Mouse (Mus musculus): ENCODE results near the gene 1500009C09Rik. TPM values are rescaled to one million over a fixed set of nuclear protein-coding genes. Genes with fewer than 3 reads are reported as not detected.

1500009C09Rik gene
- polyA plus RNA-seq, 1 experiment from 2014 or later: not detected

DNA sequence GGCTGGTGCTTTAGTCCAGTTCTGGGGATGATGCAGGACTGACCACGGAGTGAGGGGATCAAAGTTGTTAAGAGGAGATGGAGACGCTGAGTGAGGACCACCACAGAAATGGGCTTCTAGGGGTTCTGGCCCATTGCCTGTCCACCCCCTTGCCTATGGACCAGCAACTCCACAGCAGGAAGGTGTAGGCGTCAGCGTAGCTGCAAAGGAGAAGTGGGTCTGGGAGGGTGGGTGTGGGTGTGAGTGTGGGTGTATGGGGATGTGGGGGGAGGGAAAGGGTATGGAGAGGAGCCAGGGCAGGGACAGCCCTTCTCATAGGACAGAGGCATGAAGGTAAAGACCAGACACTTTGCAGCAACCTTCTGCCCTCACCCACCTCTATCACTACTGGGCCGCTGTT, 26.4 kb upstream of the 1500009C09Rik start:
- Histone ChIP-seq H3K27me3 (replicated peaks; ENCODE audit: control insufficient read depth, insufficient read depth, low read length) (peaks cover 13% of the 10 kb centered on the region), H3K4me2 (ENCODE audit: low read depth, low read length) (no peak overlapping the region), H3K27ac (ENCODE audit: low read length) (no peak overlapping the region), H3K4me1 (ENCODE audit: control insufficient read depth, insufficient read depth, low read length) (peaks cover 9% of the 10 kb centered on the region; the same call in 1 of the 2 replicates), H3K9me3 (ENCODE audit: control insufficient read depth, low read length) (no peaks in the 10 kb centered on the region), H3K4me3 (ENCODE audit: low read length) (no peak overlapping the region), H3K36me3 (ENCODE audit: control insufficient read depth, insufficient read depth, low read length) (no peaks in the 10 kb centered on the region), H3K9ac (ENCODE audit: low read depth, low read length) (no peak overlapping the region)
- no peak for ATAC-seq
- 93% methylated on average over 5 of the region's 5 CpGs for WGBS

DNA sequence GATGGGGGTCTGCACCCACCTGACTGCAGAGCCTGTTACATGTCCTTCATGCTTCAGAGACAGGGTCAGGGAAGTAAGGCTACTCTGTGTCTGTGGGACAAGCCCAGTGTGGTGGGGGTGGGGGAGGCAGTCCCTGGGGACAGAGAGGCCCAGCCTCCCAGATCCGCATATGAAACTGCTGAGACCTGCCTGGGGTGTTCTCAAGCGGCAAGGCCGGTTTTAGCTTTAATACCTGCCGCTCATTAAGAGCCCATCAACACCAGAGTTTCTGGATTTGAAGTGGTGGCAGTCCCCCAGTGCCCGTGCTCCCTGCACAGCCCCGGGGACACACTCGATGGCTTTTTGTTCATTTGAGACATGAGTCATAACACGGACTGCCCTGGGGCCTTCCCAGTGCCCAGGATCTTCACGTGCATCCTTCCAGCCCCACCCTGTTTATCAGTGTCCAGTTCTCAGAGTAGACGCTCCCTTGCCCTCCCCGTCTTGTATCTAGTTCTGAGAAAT, 22.6 kb upstream of the 1500009C09Rik start:
- peak; percentile 52 for ATAC-seq
- 58% methylated on average over 11 of the region's 11 CpGs for WGBS
- no peak overlapping the region for H3K4me3 ChIP-seq (ENCODE audit: low read length)

DNA sequence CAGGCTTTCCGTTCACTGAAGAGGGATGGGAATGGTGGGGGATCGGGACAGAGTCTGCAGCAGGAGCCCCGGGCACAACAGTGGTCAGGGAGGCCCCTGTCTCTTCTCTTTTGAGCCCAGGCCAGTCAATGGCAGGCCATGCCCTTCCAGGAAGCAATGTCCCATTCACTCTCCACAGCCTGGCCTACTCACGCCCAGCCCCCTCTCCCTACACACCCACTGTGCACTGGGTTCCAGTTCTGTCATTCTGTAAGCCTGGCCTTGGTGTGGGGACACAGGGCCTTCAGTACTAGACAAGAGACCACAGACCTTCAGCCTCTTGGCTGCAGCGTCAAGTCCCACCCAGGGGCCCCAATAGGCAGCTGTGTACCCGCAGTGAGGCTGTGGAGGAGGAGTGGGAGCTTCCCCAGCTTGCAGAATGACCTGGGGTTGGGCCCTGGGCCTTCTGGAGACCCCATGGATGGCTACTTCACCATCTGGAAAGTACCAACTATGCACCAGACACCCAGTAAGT, 22.0 kb upstream of the 1500009C09Rik start:
- WGBS: 82% methylated on average over 6 of the region's 6 CpGs
- no peaks in the 10 kb centered on the region for H3K36me3 ChIP-seq (ENCODE audit: control insufficient read depth, insufficient read depth, low read length)
- no peak overlapping the region for H3K4me3 ChIP-seq (ENCODE audit: low read length)
- H3K27me3 ChIP-seq (replicated peaks; ENCODE audit: control insufficient read depth, insufficient read depth, low read length): no peaks in the 10 kb centered on the region; the same call in 1 of the 2 replicates
- no peaks in the 10 kb centered on the region for H3K9me3 ChIP-seq (ENCODE audit: control insufficient read depth, low read length)
- H3K27ac ChIP-seq (ENCODE audit: low read length): no peak overlapping the region
- H3K9ac ChIP-seq (ENCODE audit: low read depth, low read length): no peak overlapping the region; the same call in 1 of the 2 replicates
- H3K4me2 ChIP-seq (ENCODE audit: low read depth, low read length): no peak overlapping the region
- ATAC-seq: no peak
- H3K4me1 ChIP-seq (ENCODE audit: control insufficient read depth, insufficient read depth, low read length): no peaks in the 10 kb centered on the region

More for the DNA sequence above, 22.6 kb upstream of the 1500009C09Rik start:
- Histone ChIP-seq H3K4me2 (ENCODE audit: low read depth, low read length) (no peak overlapping the region), H3K27ac (ENCODE audit: low read length) (no peak overlapping the region), H3K9me3 (ENCODE audit: control insufficient read depth, low read length) (no peaks in the 10 kb centered on the region), H3K4me1 (ENCODE audit: control insufficient read depth, insufficient read depth, low read length) (0 out of 2 replicates have a peak, but pooled peaks cover under 1% of the 10 kb centered on the region), H3K27me3 (replicated peaks; ENCODE audit: control insufficient read depth, insufficient read depth, low read length) (peaks cover 2% of the 10 kb centered on the region), H3K9ac (ENCODE audit: low read depth, low read length) (no peak overlapping the region), H3K36me3 (ENCODE audit: control insufficient read depth, insufficient read depth, low read length) (no peaks in the 10 kb centered on the region)

DNA sequence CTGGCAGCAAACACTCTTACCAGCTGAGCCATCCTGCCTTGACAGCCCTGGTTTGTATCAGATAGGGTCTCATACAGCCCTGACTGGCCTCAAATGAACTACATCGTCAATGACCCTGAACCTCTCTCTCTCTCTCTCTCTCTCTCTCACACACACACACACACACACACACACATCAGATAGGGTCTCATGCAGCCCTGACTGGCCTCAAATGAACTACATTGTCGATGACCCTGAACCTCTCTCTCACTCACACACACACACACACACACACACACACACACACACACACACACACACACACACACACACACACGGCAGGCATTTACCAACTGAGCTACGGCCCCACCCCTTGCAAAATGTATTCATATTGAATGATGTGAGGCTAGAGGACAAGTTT, 21.1 kb upstream of the 1500009C09Rik start:
- no peak for ATAC-seq

GRCm38 (mm10) chr15:82231591-82232378, 20.4 kb upstream of the 1500009C09Rik start:
- no peaks in the 10 kb centered on the region; the same call in 1 of the 2 replicates for H3K27me3 ChIP-seq (replicated peaks; ENCODE audit: control insufficient read depth, insufficient read depth, low read length)
- H3K4me1 ChIP-seq (ENCODE audit: control insufficient read depth, insufficient read depth, low read length): no peaks in the 10 kb centered on the region
- no peak overlapping the region for H3K9ac ChIP-seq (ENCODE audit: low read depth, low read length)
- no peak overlapping the region for H3K4me3 ChIP-seq (ENCODE audit: low read length)
- WGBS: 71% methylated on average over 11 of the region's 11 CpGs
- no peaks in the 10 kb centered on the region for H3K9me3 ChIP-seq (ENCODE audit: control insufficient read depth, low read length)
- H3K27ac ChIP-seq (ENCODE audit: low read length): no peak overlapping the region
- no peak for ATAC-seq
- no peaks in the 10 kb centered on the region for H3K36me3 ChIP-seq (ENCODE audit: control insufficient read depth, insufficient read depth, low read length)
- no peak overlapping the region for H3K4me2 ChIP-seq (ENCODE audit: low read depth, low read length)

More for the DNA sequence above, 21.1 kb upstream of the 1500009C09Rik start:
- no peak overlapping the region for H3K4me3 ChIP-seq (ENCODE audit: low read length)
- no peak overlapping the region for H3K27ac ChIP-seq (ENCODE audit: low read length)
- no peaks in the 10 kb centered on the region; the same call in 1 of the 2 replicates for H3K27me3 ChIP-seq (replicated peaks; ENCODE audit: control insufficient read depth, insufficient read depth, low read length)
- no peak overlapping the region for H3K9ac ChIP-seq (ENCODE audit: low read depth, low read length)
- WGBS: 65% methylated on average over 4 of the region's 4 CpGs
- H3K4me2 ChIP-seq (ENCODE audit: low read depth, low read length): no peak overlapping the region
- no peaks in the 10 kb centered on the region for H3K9me3 ChIP-seq (ENCODE audit: control insufficient read depth, low read length)
- no peaks in the 10 kb centered on the region for H3K4me1 ChIP-seq (ENCODE audit: control insufficient read depth, insufficient read depth, low read length)
- H3K36me3 ChIP-seq (ENCODE audit: control insufficient read depth, insufficient read depth, low read length): no peaks in the 10 kb centered on the region

- Histone ChIP-seq H3K36me3 (ENCODE audit: control insufficient read depth, insufficient read depth, low read length) (no peaks in the 10 kb centered on the region), H3K4me3 (ENCODE audit: low read length) (no peak overlapping the region), H3K27ac (ENCODE audit: low read length) (no peak overlapping the region), H3K9ac (ENCODE audit: low read depth, low read length) (no peak overlapping the region), H3K4me2 (ENCODE audit: low read depth, low read length) (no peak overlapping the region), H3K27me3 (replicated peaks; ENCODE audit: control insufficient read depth, insufficient read depth, low read length) (no peaks in the 10 kb centered on the region), H3K9me3 (ENCODE audit: control insufficient read depth, low read length) (no peaks in the 10 kb centered on the region), H3K4me1 (ENCODE audit: control insufficient read depth, insufficient read depth, low read length) (no peaks in the 10 kb centered on the region)
- ATAC-seq: no peak
- WGBS: 76% methylated on average over 4 of the region's 4 CpGs
Measured at GRCm38 (mm10) chr15:82232651-82233050, 19.5 kb upstream of the 1500009C09Rik start.

DNA sequence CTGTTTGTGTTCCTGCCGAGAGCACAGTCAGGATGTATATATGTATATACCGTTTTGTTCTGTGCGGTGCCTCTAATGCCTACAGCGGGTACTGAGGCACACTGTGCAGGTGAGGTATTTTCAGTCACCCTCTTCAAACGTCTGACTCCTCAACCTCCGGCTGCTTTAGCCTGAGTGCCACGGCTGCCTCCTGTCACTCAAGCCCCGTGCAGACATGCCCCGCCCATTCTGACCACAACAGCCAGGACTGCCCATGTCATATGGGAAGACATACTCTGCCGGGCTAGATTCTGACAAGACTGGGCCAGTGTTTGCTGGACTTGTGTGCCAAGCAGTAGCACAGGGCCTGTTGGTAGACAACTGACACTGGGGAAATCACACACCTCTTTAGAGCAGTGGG, 16.5 kb upstream of the 1500009C09Rik start:
- H3K9me3 ChIP-seq (ENCODE audit: control insufficient read depth, low read length): no peaks in the 10 kb centered on the region
- no peak overlapping the region for H3K9ac ChIP-seq (ENCODE audit: low read depth, low read length)
- H3K4me3 ChIP-seq (ENCODE audit: low read length): no peak overlapping the region
- H3K4me1 ChIP-seq (ENCODE audit: control insufficient read depth, insufficient read depth, low read length): no peaks in the 10 kb centered on the region
- 0 out of 2 replicates have a peak, but pooled peaks cover 2% of the 10 kb centered on the region for H3K36me3 ChIP-seq (ENCODE audit: control insufficient read depth, insufficient read depth, low read length)
- no peak overlapping the region for H3K27ac ChIP-seq (ENCODE audit: low read length)
- H3K4me2 ChIP-seq (ENCODE audit: low read depth, low read length): no peak overlapping the region
- 73% methylated on average over 10 of the region's 10 CpGs for WGBS
- no peak for ATAC-seq
- no peaks in the 10 kb centered on the region for H3K27me3 ChIP-seq (replicated peaks; ENCODE audit: control insufficient read depth, insufficient read depth, low read length)

GRCm38 (mm10) chr15:82236565-82236964, 15.6 kb upstream of the 1500009C09Rik start:
- no peaks in the 10 kb centered on the region for H3K9me3 ChIP-seq (ENCODE audit: control insufficient read depth, low read length)
- H3K4me1 ChIP-seq (ENCODE audit: control insufficient read depth, insufficient read depth, low read length): no peaks in the 10 kb centered on the region
- H3K4me3 ChIP-seq (ENCODE audit: low read length): no peak overlapping the region
- no peak overlapping the region for H3K27ac ChIP-seq (ENCODE audit: low read length)
- H3K27me3 ChIP-seq (replicated peaks; ENCODE audit: control insufficient read depth, insufficient read depth, low read length): no peaks in the 10 kb centered on the region
- 14% methylated on average over 5 of the region's 5 CpGs for WGBS
- no peak overlapping the region for H3K9ac ChIP-seq (ENCODE audit: low read depth, low read length)
- 0 out of 2 replicates have a peak, but pooled peaks cover 2% of the 10 kb centered on the region for H3K36me3 ChIP-seq (ENCODE audit: control insufficient read depth, insufficient read depth, low read length)
- peak; percentile 72 for ATAC-seq
- no peak overlapping the region for H3K4me2 ChIP-seq (ENCODE audit: low read depth, low read length)

DNA sequence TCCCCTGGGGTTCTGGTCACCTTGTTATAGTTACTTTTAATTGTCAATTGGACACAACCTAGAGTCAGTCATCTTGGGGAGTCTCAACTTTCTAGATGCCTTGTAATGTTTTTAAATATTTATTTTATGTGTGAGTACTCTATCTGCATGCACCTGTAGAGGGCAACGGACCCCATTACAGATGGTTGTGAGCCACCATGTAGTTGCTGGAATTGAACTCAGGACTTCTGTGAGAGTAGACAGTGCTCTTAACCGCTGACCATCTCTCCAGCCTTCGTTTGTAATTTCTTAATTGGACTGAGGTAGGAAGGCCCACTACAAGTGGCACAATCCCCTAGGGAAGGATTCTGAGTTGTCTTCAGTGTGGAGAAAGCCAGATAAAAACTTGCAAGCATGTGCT, 8.9 kb upstream of the 1500009C09Rik start:
- WGBS: 67% methylated on average over 3 of the region's 3 CpGs
- peak overlapping the region; percentile 78 for H3K9ac ChIP-seq (ENCODE audit: low read depth, low read length)
- H3K27me3 ChIP-seq (replicated peaks; ENCODE audit: control insufficient read depth, insufficient read depth, low read length): no peaks in the 10 kb centered on the region
- ATAC-seq: no peak
- H3K4me1 ChIP-seq (ENCODE audit: control insufficient read depth, insufficient read depth, low read length): peaks cover 10% of the 10 kb centered on the region
- H3K4me2 ChIP-seq (ENCODE audit: low read depth, low read length): peak overlapping the region; percentile 97
- no peak overlapping the region for H3K27ac ChIP-seq (ENCODE audit: low read length)
- no peaks in the 10 kb centered on the region for H3K9me3 ChIP-seq (ENCODE audit: control insufficient read depth, low read length)
- peak overlapping the region; percentile 67 for H3K4me3 ChIP-seq (ENCODE audit: low read length)
- 0 out of 2 replicates have a peak, but pooled peaks cover under 1% of the 10 kb centered on the region for H3K36me3 ChIP-seq (ENCODE audit: control insufficient read depth, insufficient read depth, low read length)
